Mouse (Mus musculus) ES-Bruce4 (cell line): ENCODE measurements around the gene Cd177.
"Not testable (repeated sequence)": the region's sequence is repeated elsewhere in the genome, so short reads cannot be mapped to it uniquely, and the experiment has no call there.

Experiments used
- EP300 ChIP-seq: IDR thresholded peaks from 2 replicates; pipeline ENCODE4 v1.6.1; 2011; ENCODE audit warnings: low read depth, low read length; ENCODE audit not compliant: insufficient read depth
- POLR2A ChIP-seq: IDR thresholded peaks from one replicate; pipeline ENCODE4 v1.8.1; 2011; ENCODE audit warnings: low read length; ENCODE audit not compliant: insufficient read depth

GRCm38 (mm10) chr7:24776918-24777317 is 16.8 kb upstream of the Cd177 start, which contains the start of gene Ceacam10:
- TF ChIP-seq EP300, POLR2A: not testable (repeated sequence)
